Mouse (Mus musculus): ENCODE results near the gene Lrrc72. TPM values are rescaled to one million over a fixed set of nuclear protein-coding genes. Genes with fewer than 3 reads are reported as not detected.

The Lrrc72 gene
- total and polyA plus RNA-seq, 3 experiments = not detected

DNA sequence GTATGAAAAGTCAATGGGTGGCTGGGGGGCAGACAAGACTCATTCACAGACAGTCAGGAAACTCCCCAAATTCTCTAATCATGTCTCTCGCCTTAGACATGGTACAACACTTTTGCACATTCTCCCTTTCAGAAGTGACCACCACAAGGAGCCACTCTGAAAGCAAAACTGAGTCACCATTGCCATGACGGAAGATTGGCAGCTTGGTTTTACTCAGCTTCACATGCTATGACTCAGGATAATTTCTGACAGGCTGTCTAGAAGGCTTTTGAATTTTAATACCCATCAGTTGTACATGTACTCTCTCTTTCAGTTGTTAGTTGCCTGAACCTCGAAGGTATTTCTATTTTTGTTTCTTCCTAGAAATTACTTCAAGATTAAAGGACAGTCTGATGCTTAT, 12.0 kb downstream of the Lrrc72 start:
- dilution Hi-C loops (cut with MboI; ENCODE audit: extremely low pct_ligation_motif_present, extremely low pct_unique_long_range_greater_than_20kb, low sequenced_read_pairs) (no loop called here), in situ Hi-C loops (cut with MboI; ENCODE audit: low pct_ligation_motif_present, low pct_unique_long_range_greater_than_20kb, low sequenced_read_pairs) (no loop called here)
- Histone ChIP-seq H3K79me2 (replicated peaks; ENCODE audit: control insufficient read depth, extremely low read depth, insufficient read depth, poor library complexity, severe bottlenecking) (no peaks in the 10 kb centered on the region), H3K4me2 (ENCODE audit: insufficient read depth, low read depth, poor library complexity, severe bottlenecking) (peak overlapping the region; percentile 67), H3K4me3 (replicated peaks in 1 of 3; ENCODE audit: low read depth in 2 of 3, low read length in 2 of 3, poor library complexity in 1 of 3) (no peak overlapping the region), H3K4me1 (ENCODE audit: control insufficient read depth in 1 of 2, insufficient read depth in 2 of 2) (peaks cover 11 to 12% of the 10 kb centered on the region in 2 experiments; a peak in 2 of 4 replicates), H3K9ac (ENCODE audit: insufficient read depth, low read depth) (no peak overlapping the region), H3K27ac (ENCODE audit: insufficient read depth, low read depth) (no peak overlapping the region), H3K36me3 (replicated peaks in 1 of 2; ENCODE audit: control insufficient read depth in 1 of 2, insufficient read depth in 1 of 2, low read length in 1 of 2) (no peaks in the 10 kb centered on the region), H3K27me3 (replicated peaks) (no peaks in the 10 kb centered on the region), H3K9me3 (replicated peaks; ENCODE audit: low read length) (no peaks in the 10 kb centered on the region)
- peak; percentile 81 for TF ChIP-seq SIN3A (IDR thresholded peaks at IDR 0.05; ENCODE audit: low read length)
- TF ChIP-seq MAFK (IDR thresholded peaks at IDR 0.05; ENCODE audit: insufficient replicate concordance, low read length) = peak; percentile 88
- TF ChIP-seq EP300 (IDR thresholded peaks at IDR 0.05; ENCODE audit: low read length) = peak; percentile 98
- no peak for TF ChIP-seq ZC3H11A (IDR thresholded peaks at IDR 0.05; ENCODE audit: low read depth, low read length)
- TF ChIP-seq ZMIZ1 (IDR thresholded peaks at IDR 0.05; ENCODE audit: low read depth, low read length) = no peak
- TF ChIP-seq TCF12 (IDR thresholded peaks at IDR 0.05; ENCODE audit: low read depth, low read length) = peak; percentile 61; the same call in 1 of the 2 replicates
- peak; percentile 49; the same call in 1 of the 2 replicates for TF ChIP-seq MXI1 (IDR thresholded peaks at IDR 0.05; ENCODE audit: low read depth, low read length)
- peak; percentile 71; the same call in 1 of the 2 replicates for TF ChIP-seq CHD2 (IDR thresholded peaks at IDR 0.05; ENCODE audit: low read length)
- TF ChIP-seq USF1 (IDR thresholded peaks at IDR 0.05; ENCODE audit: low read depth, low read length) = no peak
- TF ChIP-seq HCFC1 (IDR thresholded peaks at IDR 0.05; ENCODE audit: low read depth, low read length) = 0 out of 2 replicates have a peak, but pooled peaks have one; percentile 29
- TF ChIP-seq MEF2A (IDR thresholded peaks at IDR 0.05; ENCODE audit: borderline replicate concordance, low read depth, low read length) = peak; percentile 94
- TF ChIP-seq RCOR1 (conservative IDR thresholded peaks at IDR 0.05; ENCODE audit: low read depth, low read length) = peak; percentile 95
- TF ChIP-seq JUND (conservative IDR thresholded peaks at IDR 0.05; ENCODE audit: low read depth, low read length) = peak; percentile 98
- peak; percentile 99 for TF ChIP-seq IRF4 (IDR thresholded peaks at IDR 0.05; ENCODE audit: low read depth, low read length)
- TF ChIP-seq MAX (IDR thresholded peaks at IDR 0.05; ENCODE audit: low read length) = peak; percentile 43; the same call in 1 of the 2 replicates
- no peak for TF ChIP-seq KAT2A (IDR thresholded peaks at IDR 0.05; ENCODE audit: insufficient replicate concordance, low read length)
- 0 out of 2 replicates have a peak, but pooled peaks have one; percentile 41 for TF ChIP-seq MYC (IDR thresholded peaks at IDR 0.05; ENCODE audit: low read depth, low read length)
- peak; percentile 98 for TF ChIP-seq JUN (IDR thresholded peaks at IDR 0.05; ENCODE audit: insufficient read depth, low read depth, low read length)
- TF ChIP-seq BHLHE40 (IDR thresholded peaks at IDR 0.05; ENCODE audit: low read depth, low read length) = peak; percentile 91
- peak; percentile 98 for TF ChIP-seq ETS1 (conservative IDR thresholded peaks at IDR 0.05; ENCODE audit: low read depth, low read length)
- TF ChIP-seq UBTF (IDR thresholded peaks at IDR 0.05; ENCODE audit: low read depth, low read length) = no peak
- TF ChIP-seq CHD1 (IDR thresholded peaks at IDR 0.05; ENCODE audit: low read depth, low read length) = no peak
- DNase-seq (ENCODE audit: extremely low read depth) = peak; percentile 80
